Mouse (Mus musculus) intestine, embryonic 14.5 days (tissue): ENCODE measurements around the gene Emp1. TPM values are rescaled to one million over a fixed set of nuclear protein-coding genes. Genes with fewer than 3 reads are reported as not detected.

Experiments used
- ATAC-seq: fragments of 200-750 bp; cut with Nextera tagmentation; replicated peaks from 2 replicates; pipeline ENCODE4 v1.8.0; 2017; ENCODE audit warnings: low read depth, moderate number of reproducible peaks, moderate TSS enrichment, moderate library complexity; ENCODE audit not compliant: low FRiP score, low TSS enrichment
- DNase-seq: peaks from one replicate; pipeline ENCODE4 v3.0.0-alpha.2; 2018; ENCODE audit warnings: low spot score
- H3K27ac ChIP-seq: fragments of 300-500 bp; sonication (generic); 2 replicates; pipeline ENCODE4 v1.5.1; 2014; ENCODE audit warnings: low read depth, mild to moderate bottlenecking, control low read depth
- H3K27me3 ChIP-seq: fragments of 300-500 bp; sonication (generic); replicated peaks from 2 replicates; pipeline ENCODE4 v1.6.1; 2014; ENCODE audit warnings: low read length, control low read depth; ENCODE audit not compliant: control insufficient read depth, insufficient read depth
- H3K36me3 ChIP-seq: fragments of 300-500 bp; sonication (generic); 2 replicates; pipeline ENCODE4 v1.6.1; 2014; ENCODE audit warnings: low read length, control low read depth; ENCODE audit not compliant: control insufficient read depth, insufficient read depth
- H3K4me1 ChIP-seq: fragments of 300-500 bp; sonication (generic); replicated peaks from 2 replicates; pipeline ENCODE4 v1.6.1; 2014; ENCODE audit warnings: low read length, control low read depth, mixed read lengths; ENCODE audit not compliant: control insufficient read depth, insufficient read depth
- H3K4me2 ChIP-seq: fragments of 300-500 bp; sonication (generic); 2 replicates; pipeline ENCODE4 v1.6.1; 2014; ENCODE audit warnings: low read length
- H3K4me3 ChIP-seq: fragments of 300-500 bp; sonication (generic); 2 replicates; pipeline ENCODE4 v1.5.1; 2014; ENCODE audit warnings: low read depth, low read length, control low read depth, mixed read lengths
- H3K9ac ChIP-seq: fragments of 300-500 bp; sonication (generic); 2 replicates; pipeline ENCODE4 v1.6.1; 2014; ENCODE audit warnings: mild to moderate bottlenecking, low read length
- H3K9me3 ChIP-seq: fragments of 300-500 bp; sonication (generic); 2 replicates; pipeline ENCODE4 v1.6.1; 2016; ENCODE audit warnings: low read length, control low read depth; ENCODE audit not compliant: control insufficient read depth
- WGBS: fragments of 180-500 bp; shearing (Covaris S2); extraction: QIAGEN DNeasy Blood & Tissue Kit; methylation state at CpG from one replicate; pipeline ENCODE4 v1.1.7; 2014; 5-methylcytosine and 5-hydroxymethylcytosine counted together
- polyA plus RNA-seq: library from polyadenylated mRNA; unstranded; fragments of >200 nt; fragmentation: Nextera tagmentation; extraction: Ambion mirVana; gene quantifications from 2 replicates; pipeline ENCODE4 v1.2.1, GENCODE M21; 2014

Gene Emp1
- polyA plus RNA-seq, 1 experiment from 2014 or later = 15.2 TPM

DNA sequence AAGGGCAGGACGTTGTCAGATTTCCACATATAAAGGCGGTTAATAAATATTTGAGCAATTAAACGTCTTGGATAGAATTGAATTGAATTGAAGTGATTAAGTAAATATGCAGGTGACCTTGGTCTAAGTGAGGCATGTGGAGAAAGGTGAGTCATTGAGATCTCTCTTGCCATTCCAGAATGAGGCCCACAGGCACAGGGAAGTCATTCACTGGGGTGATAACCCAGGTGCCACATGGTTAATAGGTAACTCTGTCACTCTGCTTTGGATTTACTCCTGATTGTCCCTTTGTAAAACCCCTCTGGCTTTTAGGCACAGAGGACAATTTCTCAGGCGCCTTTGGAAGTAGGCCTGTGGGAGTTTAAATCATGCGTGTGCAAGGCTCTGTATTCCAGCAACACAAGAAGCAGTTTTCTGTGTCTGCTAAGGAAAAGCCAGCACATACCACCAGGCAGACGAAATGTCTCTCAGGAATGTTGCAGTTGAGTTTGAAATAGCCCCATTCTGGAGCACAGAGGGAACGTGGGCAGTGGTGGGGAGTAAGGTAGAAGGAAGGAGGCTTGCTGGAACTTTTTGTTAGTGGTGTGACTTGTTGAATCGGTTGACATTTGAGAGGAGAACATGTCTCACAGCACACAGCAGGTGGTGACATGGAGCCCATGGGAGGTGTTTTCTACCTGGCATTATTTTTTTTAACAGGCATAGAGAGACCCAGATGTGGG is 23.6 kb downstream of the Emp1 start:
- no peak overlapping the region for H3K4me3 ChIP-seq
- H3K4me1 ChIP-seq = no peaks in the 10 kb centered on the region
- 0 out of 2 replicates have a peak, but pooled peaks cover 3% of the 10 kb centered on the region for H3K9me3 ChIP-seq
- no peak overlapping the region for H3K27ac ChIP-seq
- H3K4me2 ChIP-seq = no peak overlapping the region
- ATAC-seq (peak; percentile 78; the same call in 1 of the 2 replicates), DNase-seq (no peak)
- no peaks in the 10 kb centered on the region for H3K27me3 ChIP-seq
- peaks cover 12% of the 10 kb centered on the region; the same call in 1 of the 2 replicates for H3K36me3 ChIP-seq
- no peak overlapping the region for H3K9ac ChIP-seq
- WGBS = 56% methylated on average over 8 of the region's 8 CpGs

DNA sequence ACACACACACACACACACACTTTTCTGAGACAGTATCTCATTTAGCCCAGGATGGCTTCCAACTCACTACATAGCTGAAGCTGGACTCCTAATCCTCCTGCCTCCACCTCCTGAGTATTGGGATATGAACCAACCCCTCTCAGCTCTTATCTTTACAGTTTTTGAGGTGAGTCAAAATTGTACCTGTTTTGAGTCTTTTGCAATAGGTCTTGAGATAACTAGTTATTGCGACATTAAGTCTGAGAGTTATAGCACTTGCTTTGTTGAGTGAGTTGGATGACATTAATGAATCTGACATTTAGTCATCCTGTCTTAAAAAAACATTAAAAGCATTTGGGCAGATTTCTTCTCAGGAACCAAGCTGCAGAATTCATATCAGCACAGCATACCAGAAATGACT is 25.3 kb downstream of the Emp1 start:
- ATAC-seq (no peak), DNase-seq (no peak)
- Histone ChIP-seq H3K9me3 (no peaks in the 10 kb centered on the region), H3K4me2 (no peak overlapping the region), H3K9ac (no peak overlapping the region), H3K36me3 (no peaks in the 10 kb centered on the region), H3K4me1 (no peaks in the 10 kb centered on the region), H3K27ac (no peak overlapping the region), H3K27me3 (no peaks in the 10 kb centered on the region), H3K4me3 (no peak overlapping the region)
- WGBS = 84% methylated on average over 1 of the region's 1 CpGs

DNA sequence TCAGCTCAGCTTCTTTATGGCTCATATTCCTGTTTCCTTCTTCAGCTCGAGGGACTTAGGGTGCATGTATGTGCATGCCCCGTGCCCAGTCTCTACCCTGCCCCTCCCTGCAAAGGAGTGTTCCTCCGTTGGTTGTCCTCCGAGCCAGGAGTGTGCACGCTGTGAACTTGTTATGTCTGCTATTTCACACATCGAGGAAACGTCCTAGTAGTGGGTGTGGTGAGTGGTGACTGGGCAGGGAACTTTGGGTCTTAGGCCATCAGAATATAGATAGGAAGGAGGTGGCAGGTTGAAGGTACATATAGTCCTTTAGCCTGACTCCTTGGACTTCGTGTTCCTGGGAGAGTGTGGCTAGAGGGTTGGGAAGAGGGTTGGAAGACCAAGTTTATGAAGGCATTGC is 26.4 kb downstream of the Emp1 start:
- Histone ChIP-seq H3K4me3 (no peak overlapping the region), H3K9ac (no peak overlapping the region), H3K4me1 (no peaks in the 10 kb centered on the region), H3K36me3 (no peaks in the 10 kb centered on the region), H3K27ac (no peak overlapping the region), H3K9me3 (no peaks in the 10 kb centered on the region), H3K27me3 (no peaks in the 10 kb centered on the region), H3K4me2 (no peak overlapping the region)
- 79% methylated on average over 8 of the region's 8 CpGs for WGBS
- DNase-seq (no peak), ATAC-seq (no peak)

DNA sequence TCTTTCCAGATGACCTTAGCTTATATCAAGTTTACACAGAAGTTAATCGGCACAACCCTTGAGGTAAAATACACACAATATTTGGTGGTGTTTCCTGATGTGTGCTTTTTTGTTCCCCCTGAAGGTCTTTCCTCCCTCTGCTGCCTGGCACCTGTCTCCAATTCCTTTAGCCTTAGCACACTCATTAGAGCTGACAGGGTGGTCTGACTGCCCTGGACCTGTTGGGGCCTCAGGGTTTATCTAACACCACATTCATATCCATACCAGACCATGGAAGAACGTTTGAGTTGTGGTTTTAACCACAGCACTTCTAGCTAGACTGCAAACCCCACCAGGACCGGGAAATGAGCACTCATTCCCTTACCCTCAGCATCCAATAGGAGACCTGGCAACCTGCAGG is 28.1 kb downstream of the Emp1 start:
- no peaks in the 10 kb centered on the region for H3K36me3 ChIP-seq
- H3K9ac ChIP-seq = no peak overlapping the region
- H3K4me2 ChIP-seq = no peak overlapping the region
- ATAC-seq = no peak
- H3K4me1 ChIP-seq = no peaks in the 10 kb centered on the region
- H3K27me3 ChIP-seq = no peaks in the 10 kb centered on the region
- no peak overlapping the region for H3K27ac ChIP-seq
- H3K9me3 ChIP-seq = no peaks in the 10 kb centered on the region
- WGBS = 64% methylated on average over 3 of the region's 3 CpGs
- DNase-seq = no peak
- H3K4me3 ChIP-seq = no peak overlapping the region

DNA sequence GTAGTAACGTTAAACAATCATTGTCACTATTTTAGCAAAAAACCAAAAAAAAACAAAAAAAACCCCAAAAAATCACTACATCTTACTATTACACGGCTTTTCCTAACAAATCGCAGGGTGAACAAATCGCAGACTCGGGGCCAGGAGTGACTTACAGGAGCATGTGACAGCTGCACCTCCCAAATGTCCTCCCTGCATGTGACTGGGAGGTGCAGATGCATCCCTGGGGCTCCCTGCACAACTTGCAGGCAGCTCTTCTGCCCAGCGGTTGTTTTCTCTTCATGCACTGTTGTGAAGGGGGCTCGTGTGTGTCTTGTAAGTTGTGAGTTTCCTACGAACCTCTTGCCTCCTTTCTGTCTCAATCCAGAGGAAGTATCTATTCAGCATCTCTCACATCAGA is 33.0 kb downstream of the Emp1 start:
- H3K9ac ChIP-seq = no peak overlapping the region
- no peak for DNase-seq
- ATAC-seq = no peak
- H3K4me1 ChIP-seq = no peaks in the 10 kb centered on the region
- H3K27me3 ChIP-seq = no peaks in the 10 kb centered on the region
- H3K36me3 ChIP-seq = no peaks in the 10 kb centered on the region
- no peaks in the 10 kb centered on the region for H3K9me3 ChIP-seq
- no peak overlapping the region for H3K4me2 ChIP-seq
- no peak overlapping the region for H3K27ac ChIP-seq
- H3K4me3 ChIP-seq = no peak overlapping the region
- WGBS = 83% methylated on average over 8 of the region's 8 CpGs

DNA sequence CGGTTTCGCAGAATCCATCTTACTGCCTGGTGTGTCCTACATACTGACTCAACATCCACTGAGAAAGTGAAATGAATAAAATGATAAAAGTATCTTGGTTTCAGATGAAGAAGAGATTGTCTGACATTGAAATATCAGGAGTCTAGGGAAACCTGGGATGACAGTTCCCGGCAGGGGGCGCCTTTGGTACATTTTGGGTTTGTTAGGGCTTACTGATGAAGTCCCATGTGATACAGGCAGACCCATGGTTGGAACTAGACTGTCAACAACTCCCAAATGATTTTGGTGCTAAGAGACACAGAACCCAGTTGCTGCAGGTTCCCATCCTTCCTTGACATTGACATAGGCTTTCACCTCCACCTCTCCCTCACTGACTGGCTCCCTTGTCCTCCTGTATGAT is 34.7 kb downstream of the Emp1 start:
- no peaks in the 10 kb centered on the region for H3K4me1 ChIP-seq
- H3K4me2 ChIP-seq = no peak overlapping the region
- ATAC-seq (no peak), DNase-seq (no peak)
- no peak overlapping the region for H3K27ac ChIP-seq
- no peaks in the 10 kb centered on the region for H3K27me3 ChIP-seq
- 73% methylated on average over 4 of the region's 4 CpGs for WGBS
- H3K9me3 ChIP-seq = no peaks in the 10 kb centered on the region
- H3K36me3 ChIP-seq = no peaks in the 10 kb centered on the region
- H3K4me3 ChIP-seq = no peak overlapping the region
- H3K9ac ChIP-seq = no peak overlapping the region

DNA sequence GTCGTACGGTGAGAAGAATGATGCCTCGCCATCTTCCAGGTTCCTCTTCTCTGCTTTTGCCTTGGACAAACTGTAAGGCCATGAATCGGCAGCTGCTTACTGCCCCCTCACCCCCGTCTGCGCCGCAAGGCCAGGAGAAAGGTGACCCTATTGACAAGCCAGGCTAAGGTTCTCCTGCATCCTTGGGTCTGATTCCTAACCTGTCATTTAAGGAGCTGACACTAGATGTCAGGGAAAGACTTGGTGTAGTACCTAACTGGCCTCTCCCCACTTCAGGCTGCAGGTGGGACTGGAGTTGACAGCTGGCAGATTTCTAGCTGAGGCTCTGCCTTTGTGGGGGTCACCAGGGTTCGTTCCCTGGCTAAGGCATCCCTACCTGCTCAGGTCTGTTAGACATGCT is 35.4 kb downstream of the Emp1 start:
- ATAC-seq = no peak
- DNase-seq = no peak
- H3K4me1 ChIP-seq = no peaks in the 10 kb centered on the region
- H3K9ac ChIP-seq = no peak overlapping the region
- no peaks in the 10 kb centered on the region for H3K9me3 ChIP-seq
- H3K27me3 ChIP-seq = no peaks in the 10 kb centered on the region
- H3K27ac ChIP-seq = no peak overlapping the region
- H3K4me3 ChIP-seq = no peak overlapping the region
- WGBS = 93% methylated on average over 8 of the region's 8 CpGs
- H3K36me3 ChIP-seq = no peaks in the 10 kb centered on the region
- H3K4me2 ChIP-seq = no peak overlapping the region

DNA sequence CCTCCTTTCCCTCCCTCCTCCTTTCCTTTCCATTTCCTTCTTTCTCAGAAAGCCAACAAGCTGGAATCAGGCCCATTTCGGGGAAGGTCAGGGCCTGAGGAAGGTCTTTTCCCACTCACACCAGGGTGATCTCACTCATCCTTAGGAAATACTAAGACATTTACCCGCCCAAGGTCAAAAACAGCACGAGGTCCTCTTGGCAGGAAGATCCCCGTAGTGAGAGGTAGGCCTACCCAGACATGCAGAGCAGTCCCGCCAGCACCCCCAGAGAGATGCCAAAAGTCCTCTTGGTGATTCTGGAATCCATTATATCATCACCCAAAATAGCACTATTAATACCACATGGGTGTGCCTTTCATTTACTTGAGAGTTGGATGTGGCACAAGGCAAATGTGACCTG is 36.5 kb downstream of the Emp1 start:
- H3K4me1 ChIP-seq = no peaks in the 10 kb centered on the region
- DNase-seq = no peak
- H3K4me3 ChIP-seq = no peak overlapping the region
- H3K27ac ChIP-seq = no peak overlapping the region
- no peaks in the 10 kb centered on the region for H3K36me3 ChIP-seq
- no peaks in the 10 kb centered on the region for H3K27me3 ChIP-seq
- H3K4me2 ChIP-seq = no peak overlapping the region
- no peaks in the 10 kb centered on the region for H3K9me3 ChIP-seq
- 70% methylated on average over 5 of the region's 5 CpGs for WGBS
- no peak for ATAC-seq
- no peak overlapping the region for H3K9ac ChIP-seq

DNA sequence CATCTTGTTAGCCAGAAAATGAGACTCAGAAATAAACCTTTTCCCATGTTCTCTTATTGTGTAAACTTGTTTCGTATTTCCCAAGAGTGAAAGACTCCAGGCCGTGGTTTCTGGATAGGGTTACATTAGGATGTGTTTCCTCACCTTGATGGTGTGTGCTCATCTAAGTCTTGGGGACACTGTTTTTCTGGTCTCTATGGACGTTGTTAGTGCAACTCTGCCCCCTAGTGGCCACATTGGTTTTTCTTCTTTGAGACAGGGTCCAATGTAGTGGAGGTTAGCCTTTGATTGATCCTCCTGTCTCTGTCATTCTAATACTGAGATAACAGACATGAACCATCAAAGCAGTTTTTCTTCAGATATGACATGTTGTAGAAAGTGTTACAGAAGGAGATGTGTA is 38.0 kb downstream of the Emp1 start:
- Histone ChIP-seq H3K9ac (no peak overlapping the region), H3K36me3 (no peaks in the 10 kb centered on the region), H3K4me2 (no peak overlapping the region), H3K4me1 (no peaks in the 10 kb centered on the region), H3K27ac (no peak overlapping the region), H3K4me3 (no peak overlapping the region), H3K27me3 (no peaks in the 10 kb centered on the region), H3K9me3 (no peaks in the 10 kb centered on the region)
- WGBS = 36% methylated on average over 3 of the region's 3 CpGs
- peak; percentile 84 for DNase-seq
- no peak; the same call in 1 of the 2 replicates for ATAC-seq
